Mouse (Mus musculus) R1 (cell line): ENCODE results near the gene Ext2.

Experiments used
- DNase-seq: peaks from one replicate; pipeline ENCODE4 v3.0.0-alpha.2; 2018; ENCODE audit warnings: low read depth, low spot score

The Ext2 gene

DNA sequence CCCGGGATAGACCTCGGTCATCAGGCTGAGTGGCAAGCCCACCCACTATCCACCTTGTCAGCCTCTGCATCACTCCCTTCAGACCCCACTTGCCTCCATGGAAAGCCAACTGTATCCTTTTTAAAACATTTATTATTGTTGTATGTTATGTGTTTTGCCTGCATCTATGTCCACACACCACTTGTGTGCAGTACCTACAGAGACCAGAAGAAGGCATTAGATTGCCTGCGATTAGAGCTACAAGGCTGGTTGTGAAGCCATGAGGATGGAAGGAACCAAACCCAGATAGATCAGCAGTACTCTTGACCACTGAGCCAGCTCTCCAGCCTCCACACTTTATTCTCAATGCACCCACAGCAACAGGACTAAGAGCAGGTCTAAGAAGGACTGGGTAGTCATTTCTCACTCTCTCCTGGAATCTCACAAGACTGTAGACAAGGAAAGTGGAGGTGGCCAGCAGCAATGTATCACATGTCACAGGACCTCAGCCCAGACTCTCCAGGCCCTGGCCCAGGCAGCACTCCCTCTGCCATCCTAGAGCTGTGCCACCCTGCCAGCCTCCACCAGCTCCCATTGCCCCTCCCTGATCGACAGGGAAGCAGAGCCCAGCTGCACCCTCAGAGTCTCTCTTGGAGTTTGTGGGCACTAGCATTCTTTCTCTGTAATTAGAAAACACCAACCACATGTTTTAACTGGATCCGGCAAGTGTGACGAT, 15.7 kb downstream of the Ext2 start:
- DNase-seq, result no peak

DNA sequence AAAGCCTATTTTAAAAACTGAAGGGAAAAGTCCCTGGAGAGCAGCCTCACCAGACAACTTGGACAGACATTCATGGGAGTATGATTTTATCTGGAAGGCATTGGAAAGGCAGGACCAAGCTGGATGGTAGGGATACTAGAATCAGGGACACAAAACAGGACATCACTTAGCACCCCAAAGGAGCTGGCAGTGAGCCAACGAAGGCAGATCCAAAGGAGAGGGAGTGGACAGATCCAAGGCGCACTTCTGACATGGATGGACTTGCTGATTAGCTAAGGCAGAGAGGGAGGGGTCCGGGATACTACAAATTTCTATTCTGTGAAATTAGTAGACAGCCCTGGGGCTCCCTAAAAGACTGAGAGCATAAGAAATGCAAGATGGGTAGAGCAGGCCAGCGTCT, 16.8 kb downstream of the Ext2 start:
- no peak for DNase-seq

DNA sequence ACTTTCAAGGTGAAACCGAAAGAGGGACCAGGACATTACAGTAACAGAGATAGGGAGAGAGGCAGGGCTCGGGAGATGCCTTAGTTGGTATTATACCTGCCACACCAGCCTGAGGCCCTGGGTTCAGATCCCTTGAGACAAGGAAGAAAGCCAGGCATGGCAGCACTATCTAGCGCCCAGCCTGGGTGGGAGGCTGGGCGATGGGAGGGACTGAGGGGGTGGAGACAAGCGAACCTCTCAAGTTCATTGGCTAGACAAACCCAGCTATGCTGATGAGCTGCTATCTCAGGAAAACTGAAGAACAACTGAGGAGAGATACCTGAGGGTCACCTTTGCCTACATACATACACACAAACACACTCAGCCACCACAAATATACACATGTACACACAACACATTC, 17.3 kb downstream of the Ext2 start:
- no peak for DNase-seq

DNA sequence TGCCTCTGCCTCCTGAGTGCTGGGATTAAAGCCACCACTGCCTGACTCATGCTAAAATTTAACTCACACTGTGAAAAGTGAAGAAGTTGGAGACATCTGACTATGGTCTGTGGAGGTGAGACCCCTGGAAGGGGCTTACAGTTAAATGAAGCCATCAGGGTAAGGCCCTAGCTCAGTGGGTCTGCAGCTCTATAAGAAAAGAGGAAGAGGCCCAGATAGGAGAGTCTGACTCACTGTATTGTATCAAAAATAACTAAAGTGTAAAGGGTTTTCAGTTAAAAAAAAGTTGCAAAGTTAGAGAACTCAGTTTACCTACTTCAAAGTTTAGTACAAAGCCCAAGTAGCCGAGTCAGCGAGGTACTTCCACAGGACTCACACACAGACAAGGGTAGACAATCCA, 19.4 kb downstream of the Ext2 start:
- no peak for DNase-seq

DNA sequence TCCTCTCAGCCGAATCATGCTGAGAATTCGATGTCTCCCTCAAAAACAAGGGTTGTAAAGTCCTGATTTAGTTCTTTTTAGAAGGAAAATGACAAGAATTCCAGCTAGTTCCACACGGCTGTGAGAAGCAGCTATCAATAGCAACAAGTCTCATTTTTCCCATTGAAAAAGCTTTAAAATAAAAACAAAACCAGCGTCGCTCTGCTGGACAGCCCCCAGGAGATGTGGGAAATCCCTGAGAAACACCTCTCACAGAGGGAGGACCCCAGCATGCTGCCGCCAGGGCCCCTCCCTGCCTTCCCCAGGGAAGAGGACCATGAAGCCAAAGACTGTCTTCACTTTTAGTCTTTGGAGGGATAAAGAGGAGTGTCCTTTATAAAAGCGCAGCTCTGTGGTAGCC, 21.3 kb downstream of the Ext2 start:
- no peak for DNase-seq

DNA sequence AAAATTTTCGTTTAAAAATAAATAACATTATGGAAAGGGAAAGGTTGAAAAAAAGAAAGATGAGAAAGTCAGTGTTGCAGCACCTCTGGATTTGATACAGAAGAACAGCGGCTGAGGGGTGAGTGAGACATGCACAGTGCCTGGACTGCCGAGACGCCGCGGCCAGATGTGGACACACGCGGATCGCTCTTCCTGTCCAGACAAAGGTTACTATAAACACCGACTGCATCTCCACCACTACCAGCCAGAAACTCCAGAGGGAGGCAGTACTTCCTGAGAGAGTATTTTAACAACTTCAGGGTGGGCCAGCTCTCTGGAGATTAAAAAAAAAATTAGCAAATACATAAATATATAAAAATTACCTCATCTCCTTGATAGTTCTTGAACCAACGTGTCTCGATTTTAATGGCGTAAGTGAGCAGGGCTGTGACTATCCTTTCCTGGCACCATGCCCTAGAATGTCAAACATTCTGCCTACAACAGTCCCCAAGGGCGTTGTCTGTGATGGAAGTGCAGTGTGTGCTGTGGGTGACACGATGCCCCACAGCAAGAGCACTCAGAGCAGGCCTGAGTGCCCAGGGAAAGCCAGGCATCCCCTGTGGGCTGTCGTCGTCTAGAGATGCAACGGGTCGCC, 25.1 kb downstream of the Ext2 start:
- no peak for DNase-seq

DNA sequence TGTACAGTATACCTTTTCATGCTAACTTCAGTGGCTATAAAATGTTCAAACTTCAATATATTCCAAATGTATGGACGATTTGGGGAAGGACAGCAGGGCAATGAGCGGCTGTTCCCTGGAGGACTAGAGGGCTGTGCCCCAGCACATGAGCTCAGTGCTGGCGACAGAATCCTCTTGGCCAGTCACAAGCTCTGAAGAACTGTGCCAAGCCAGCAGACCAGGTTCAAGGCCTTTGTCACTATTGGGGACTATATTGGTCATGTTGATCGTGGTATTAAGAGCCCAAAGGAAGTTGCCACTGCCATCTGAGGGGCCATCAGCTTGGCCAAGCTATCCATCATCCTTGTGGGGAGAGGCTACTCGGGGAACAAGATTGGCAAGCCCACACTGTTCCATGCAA, 28.0 kb downstream of the Ext2 start:
- DNase-seq, result no peak

DNA sequence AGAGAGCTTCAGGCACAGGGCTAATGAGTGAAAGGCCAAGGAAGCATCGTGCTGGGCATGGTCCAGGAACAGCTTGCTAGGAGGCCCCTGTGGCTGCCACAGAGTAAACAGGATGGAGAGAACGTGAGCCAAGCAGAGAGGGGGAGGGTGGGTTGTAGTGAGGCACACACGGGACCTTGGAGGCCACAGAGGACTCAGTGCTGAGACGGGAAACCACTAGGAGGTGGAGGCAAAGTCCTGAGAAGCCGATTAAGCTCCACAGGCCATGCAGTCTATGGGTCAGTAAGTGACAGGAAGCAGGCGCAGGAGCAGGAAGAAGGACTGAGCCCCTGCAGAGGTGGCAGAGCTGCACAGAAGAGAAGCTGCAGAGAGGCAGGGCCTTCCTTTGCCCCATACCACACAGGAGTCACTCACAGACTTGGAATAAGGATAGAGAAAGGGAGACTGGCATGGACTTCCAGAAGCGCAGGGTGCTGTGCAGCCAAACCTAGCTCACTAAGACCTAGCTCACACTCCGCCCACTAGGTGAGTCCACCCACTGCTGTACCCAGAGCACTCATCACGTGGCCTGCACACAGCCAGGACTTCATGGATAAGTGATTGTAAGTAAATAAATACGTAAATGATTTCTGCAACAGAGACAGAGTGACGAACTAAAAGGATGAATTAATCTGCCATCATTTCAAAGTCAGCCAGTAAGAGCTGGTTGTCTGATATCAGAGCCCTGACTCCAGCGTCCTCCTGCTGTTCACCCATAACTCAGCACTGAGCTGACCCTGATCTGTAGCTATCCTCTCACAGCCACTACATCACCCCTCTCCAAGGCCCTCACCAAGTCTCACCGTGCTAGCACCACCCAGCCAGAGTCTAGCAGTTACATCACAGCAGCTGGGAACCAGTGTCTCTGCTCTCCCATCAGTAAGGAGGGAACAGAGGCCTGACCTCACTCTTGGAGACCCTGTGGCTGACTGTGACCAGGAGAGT, 30.6 kb downstream of the Ext2 start:
- no peak for DNase-seq

DNA sequence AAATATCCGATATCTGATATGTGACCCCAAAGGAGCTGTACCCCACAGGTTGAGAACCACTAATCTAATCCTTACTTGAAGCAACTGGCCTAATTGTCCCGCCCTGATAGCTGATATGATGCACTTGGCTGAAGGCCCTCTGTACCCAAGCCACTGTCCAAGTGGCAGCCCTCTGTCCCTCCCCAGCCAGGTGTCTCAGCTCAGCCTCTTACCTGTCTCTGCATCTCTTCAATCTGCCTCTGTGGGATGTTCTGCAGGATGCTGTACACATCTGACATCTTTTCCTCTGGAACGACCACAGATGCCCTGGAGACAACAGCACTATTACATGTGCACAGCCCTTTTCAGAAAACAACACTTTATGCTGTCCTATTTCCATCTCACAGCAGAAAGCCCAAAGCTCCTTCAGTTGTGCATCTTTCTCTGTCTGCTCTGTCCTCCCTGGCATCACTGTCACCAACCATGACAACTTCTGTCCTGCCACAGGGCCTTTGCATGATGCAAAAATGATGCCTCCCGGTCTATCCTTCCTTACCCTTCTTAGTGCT, 31.5 kb downstream of the Ext2 start:
- DNase-seq, result no peak

DNA sequence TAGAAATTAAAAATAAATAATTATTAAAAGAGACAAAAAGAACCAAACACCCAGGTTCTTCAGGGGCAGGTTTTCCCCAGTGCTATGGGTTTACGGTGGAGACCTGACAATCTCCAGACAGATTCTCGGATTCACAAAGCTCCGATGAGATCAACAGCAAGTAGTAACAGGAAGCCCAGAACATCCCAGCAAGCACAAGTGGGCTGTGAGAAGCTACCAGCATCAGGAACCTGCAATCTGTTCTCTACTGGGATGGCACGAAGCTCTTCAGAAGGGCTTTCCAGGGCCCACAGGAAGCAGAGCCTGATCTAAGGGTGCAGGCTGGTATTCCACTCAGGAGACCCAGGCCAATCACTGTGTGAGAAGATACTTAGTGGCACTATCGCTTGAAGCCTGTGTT, 33.8 kb downstream of the Ext2 start:
- no peak for DNase-seq

DNA sequence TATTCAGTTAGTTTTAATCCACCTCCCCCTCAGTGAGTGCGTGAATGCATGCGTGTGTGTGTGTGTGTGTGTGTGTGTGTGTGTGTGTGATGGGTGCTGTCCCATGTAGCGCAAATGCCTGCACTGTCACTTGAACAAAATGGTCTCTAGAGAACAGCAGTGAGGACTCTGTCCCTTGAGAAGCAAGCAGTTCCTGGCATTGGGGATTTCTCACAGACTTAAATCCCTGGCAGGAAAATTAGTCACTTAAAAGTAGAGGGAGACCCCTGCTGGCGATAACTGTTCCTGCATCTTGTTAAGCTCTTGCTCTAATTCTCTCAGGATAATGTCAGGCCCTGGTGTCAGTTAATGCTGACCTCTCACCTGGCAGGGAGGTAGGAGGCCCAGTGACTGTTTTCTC, 36.2 kb downstream of the Ext2 start:
- DNase-seq, result peak; percentile 86

DNA sequence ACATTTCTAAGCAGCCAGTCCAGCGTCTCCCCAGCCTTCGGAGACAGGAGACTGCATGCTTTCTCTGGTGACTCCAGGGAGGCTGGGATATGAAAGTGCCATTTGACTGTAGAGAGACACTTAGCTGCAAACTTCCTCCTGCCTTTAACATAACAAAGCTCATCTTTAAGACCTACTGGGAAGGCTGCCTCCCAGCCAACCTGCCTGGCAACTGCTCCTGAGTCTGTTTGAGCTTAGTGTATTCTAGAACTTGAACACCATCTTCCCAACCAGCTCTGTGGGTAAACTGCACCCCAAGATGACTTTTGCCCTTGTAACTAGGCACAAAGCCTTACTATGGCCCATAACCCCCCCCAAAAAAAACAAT, 37.0 kb downstream of the Ext2 start:
- peak; percentile 86 for DNase-seq

DNA sequence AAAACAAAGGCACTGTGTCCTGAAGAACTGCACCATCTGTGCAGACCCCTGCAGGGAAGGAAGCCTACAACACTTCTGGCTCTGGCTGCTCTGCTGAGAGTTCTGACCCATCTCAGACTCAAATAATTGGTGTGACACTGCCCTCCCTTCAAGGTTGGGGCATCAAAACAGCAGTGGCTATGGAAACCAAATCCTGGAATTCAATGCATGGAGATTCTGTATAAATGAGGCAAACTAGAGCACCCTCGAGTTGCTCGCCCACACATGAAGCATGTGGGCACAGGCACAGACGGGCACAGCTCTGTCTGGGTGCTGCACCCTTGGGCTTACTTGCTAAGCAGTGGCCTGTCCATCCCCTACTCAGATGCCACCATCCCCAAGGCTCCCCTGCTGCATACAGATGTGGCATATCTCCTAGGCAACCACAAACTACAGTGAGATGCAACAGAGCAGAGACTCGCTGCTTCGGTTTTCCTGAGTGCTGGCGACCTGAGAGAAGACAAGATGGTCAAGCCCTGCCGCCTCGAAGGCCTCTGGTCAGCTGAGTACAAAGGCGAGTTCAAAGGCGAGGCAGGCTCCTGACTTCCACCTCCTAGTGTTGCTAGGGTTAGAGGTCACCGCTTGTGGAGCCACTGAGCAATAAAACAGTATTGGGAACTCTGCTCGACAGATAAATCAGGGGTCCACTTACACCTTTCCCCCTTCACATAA, 37.5 kb downstream of the Ext2 start:
- DNase-seq, result no peak

DNA sequence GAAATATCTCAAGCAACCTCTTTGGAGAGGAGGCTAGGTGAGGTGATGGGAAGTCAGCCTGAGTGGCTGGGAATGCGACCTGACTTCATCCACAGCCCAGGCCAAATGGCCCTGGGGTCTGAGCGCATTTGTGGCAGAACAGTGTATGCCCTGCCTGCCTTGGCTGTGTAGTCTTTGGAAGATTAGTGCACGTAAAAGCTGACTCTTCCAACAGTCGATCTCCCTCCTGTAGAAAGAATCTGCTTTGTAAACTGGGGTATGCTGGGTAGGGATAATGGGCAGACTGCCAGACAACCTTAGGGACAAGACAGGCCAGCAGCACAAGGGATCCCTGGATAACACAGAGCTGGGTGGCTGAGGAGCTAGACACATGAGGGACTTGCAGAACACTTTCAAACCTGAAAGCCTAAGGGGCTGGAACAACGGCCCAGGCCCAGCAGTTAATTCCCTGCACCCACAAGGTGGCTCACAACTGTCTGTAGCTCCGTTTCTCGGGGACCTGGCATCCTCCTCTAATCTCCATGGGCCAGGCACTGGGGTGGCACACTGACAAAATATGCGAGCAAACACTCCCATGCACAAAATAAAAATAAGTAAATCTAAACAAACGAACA, 38.3 kb downstream of the Ext2 start:
- DNase-seq, result no peak

DNA sequence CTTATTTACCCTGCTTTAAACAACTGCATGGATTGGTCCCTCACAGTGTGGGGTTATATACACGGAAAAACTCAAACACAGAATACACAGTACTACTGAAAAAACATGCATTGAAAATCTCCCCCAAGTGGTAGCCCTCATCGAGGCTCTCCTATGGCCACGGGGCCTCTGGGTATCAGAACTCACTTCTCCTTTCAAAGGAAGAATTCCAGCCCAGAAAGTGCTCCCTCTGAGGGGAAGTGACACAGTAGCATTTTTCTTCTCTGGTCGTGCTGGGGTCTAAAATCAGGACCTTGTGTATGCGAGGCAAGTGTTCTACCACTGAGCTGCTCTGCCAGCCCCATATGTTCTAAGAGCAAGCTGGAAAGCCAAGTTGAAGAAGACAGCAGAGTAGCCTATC, 39.7 kb downstream of the Ext2 start:
- no peak for DNase-seq

DNA sequence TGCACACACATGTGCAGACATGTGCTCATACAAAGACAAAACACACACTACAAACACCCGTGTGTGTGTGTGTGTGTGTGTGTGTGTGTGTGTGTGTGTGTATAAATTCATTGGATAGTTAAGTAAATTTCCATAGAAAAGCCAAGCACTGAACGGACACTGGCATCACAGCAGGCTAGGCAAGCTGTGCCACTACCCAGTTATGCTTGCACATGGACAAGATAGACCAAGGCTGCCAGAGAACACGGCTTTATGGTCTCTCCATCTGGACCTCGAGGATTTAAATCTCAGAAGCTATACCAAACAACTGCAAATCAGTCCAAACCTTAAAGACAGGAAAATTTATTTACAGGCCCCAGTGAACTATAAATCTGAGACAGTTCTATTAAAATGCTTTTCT, 40.2 kb downstream of the Ext2 start:
- no peak for DNase-seq

DNA sequence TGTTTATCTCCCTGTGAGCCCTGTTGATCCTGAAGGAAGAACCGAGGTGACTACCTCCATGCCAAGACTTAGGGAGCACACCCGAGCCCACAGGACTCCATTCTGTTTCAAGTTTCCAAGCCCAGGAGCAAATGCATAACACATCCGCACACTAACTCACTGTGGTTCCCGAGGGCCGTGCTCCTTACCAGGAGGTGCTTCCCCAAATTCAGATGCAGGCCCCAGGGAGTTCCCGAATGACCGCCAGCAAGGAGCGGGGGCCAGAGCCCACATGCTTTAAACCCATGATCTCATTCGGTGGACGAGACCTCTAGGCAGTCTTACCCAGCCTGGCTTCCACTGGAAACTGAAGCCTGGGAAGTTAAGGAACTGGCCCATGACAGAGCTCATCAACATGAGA, 41.8 kb downstream of the Ext2 start:
- no peak for DNase-seq

DNA sequence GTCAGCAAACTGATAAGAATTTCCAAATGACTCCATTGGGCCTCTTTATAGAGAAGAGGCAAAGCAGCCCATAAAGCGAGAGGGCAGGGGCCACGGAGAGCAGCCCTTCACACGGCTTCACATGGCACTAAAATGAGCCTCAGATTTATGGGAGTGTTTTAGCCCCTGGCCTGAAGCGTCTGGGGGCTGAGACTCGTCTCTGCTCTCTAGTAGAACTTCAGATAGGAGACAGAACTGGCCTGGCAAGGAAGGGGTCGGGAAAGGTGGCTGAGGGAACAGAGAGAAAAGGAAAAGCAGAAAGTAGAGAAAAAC, 42.5 kb downstream of the Ext2 start:
- DNase-seq, result no peak

DNA sequence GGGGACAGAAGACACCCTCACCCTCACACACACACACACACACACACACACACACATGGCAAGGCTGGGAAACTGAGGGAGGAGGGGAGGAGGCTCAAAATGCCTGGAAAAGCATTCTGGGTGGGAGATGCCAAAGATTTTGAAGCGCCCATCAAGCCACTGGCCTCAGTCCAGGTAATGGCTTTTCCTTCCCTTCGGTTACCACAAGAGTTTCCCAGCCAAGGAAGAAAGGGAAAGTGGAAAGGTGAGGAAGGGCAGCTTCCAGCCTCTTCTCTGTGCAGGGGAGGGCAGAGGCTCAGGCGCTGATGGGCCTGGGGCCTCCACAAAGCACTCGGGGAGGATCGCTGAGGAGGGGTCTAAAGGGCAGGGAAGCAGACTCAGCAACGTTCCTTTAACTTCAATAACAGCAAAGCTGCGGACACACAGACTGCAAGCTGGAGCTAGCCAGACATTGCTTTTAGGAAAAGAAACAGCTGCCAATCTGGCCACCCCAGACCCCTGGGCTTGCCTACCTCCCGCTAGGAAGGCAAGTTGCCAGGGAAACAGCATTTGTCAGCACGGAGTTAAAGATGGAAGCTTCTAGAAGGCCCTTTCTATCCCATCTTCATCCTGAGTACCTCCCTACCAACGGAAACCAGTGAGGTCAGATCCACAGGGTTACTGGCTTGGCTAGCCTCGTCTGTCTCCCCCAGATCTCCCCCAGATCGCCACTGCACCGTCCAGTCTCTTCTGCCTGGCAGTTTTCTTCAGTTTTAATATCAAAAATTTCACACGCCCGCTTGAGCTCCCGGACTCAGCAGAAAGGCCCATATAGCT, 43.1 kb downstream of the Ext2 start:
- DNase-seq, result no peak

DNA sequence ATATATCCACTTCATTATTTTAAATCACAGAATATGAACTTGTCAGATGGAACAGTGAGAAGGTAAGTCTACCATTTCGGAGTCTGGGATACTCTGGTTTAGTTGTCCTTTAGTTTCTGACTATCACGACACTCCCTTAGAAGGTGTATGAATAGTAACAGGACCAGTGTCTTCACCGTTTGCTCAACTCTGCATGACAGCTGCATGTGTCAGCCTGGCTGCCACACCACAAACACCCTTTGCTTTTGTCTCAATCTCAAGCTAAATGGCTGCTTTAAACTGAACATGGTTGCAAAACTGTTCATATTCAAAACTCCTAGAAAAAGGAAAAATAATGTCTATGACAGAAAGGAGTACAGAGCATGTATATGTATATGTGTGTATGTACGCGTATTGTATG, 43.8 kb downstream of the Ext2 start:
- DNase-seq, result no peak

DNA sequence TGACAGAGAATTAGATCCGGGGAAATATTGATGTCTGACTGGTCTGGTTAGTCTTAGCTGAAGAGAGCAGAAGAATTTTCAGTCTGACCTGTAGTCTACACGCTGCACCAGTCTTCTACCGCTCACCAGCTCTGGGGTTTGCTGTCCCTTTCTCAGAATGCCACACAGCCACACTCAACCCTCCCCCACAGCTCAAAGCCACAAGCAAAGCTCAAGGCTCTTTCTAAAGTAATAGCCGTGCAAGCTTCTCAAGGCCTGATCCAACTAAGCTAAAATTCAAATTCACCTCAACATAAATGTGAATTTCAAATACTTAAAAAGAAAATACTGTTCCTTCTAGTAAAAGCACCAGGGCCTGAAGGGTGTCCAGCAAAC, 45.3 kb downstream of the Ext2 start:
- no peak for DNase-seq
